Mouse (Mus musculus): ENCODE data around the gene Ifna13. TPM values are rescaled to one million over a fixed set of nuclear protein-coding genes. Genes with fewer than 3 reads are reported as not detected.

Ifna13 gene
- polyA plus RNA-seq (2014; fragmentation: Illumina TruSeq; extraction: RNeasy Lipid Tissue Mini Kit (QIAGEN cat#74804); ENCODE audit: low read depth, low replicate concordance): not detected

DNA sequence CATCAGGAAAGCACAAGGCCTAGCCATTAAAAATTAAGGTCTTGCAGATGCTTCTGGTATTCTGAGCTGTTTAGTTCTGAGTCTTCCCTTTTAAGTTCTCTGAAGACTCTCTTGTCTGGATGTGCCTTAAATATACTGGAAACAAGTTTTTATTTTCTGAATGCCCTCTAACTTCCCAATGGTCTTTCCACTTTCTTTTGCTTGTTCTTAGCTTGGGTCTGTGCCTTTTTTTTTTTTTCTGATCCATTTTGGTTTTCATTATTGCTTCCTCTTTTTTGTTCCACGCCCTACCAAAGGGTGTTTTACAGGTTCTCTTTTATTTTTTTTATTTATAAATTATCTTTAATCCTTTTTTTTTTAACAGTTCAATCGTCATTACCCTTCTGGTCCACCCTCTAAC is at the start of gene Ifna13:
TSS of gene Ifna13 (minus strand) at position 101 of the 400 bp plus-strand sequence.

DNA sequence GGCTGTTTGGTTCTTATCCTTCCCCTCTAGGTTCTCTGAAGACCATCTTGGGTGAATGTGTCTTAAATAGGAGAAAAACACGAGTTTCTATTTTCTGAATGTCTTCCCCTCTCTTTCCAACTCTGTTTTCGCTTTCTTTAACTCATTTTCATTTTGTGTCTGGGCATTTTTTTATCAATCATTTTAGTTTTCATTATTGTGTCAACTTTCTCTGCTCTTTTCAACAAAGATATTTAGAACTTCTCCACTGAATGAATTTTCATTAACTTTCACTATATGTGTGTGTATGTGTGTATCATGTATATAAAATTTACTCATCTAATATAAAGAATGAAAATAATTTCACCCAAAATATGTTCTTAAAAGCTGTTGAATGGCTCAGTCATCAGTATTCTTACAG is 47.0 kb upstream of the Ifna13 start, which contains the start of gene Ifnab:
TSS of gene Ifnab (minus strand) at position 101 of the 400 bp plus-strand sequence.

DNA sequence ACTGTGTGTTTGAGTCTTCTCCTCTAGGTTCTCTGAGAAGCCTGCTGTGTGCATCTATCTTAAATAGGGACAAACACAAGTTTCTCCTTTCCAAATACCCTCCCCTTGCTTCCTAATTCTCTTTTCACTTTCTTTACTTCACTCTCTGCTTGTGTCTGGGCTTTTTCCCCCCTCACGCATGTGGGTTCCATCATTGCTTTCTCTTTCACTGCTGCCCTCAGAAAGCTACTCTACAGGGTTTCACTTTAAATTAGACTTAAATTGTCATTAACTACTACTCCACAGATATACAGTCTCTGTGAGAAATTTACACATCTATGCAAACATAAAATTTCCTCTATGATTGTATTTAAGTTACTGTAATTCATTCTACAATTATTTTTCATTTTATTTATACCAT is 39.6 kb upstream of the Ifna13 start, which contains the start of gene Ifna2:
TSS of gene Ifna2 (minus strand) at position 101 of the 400 bp plus-strand sequence.

DNA sequence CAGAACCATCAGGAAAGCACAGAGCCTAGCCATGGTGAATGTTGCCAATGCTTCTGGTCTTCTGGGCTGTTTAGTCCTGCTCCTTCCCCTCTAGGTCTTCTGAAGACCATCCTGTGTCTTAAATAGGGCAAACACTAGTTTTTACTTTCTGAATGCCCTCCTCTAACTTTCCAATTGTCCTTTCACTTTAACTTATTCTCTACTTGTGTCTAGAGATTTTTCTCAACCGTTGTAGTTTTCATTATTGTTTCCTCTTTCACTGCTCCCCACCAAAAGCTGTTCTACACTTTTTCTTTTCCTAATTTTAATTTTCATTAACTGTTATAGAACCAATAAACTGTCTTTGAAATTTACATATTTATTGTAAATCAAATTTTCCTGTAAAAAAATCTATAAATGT is 32.6 kb upstream of the Ifna13 start, which contains the start of gene Ifna16:
TSS of gene Ifna16 (minus strand) at position 101 of the 400 bp plus-strand sequence.

DNA sequence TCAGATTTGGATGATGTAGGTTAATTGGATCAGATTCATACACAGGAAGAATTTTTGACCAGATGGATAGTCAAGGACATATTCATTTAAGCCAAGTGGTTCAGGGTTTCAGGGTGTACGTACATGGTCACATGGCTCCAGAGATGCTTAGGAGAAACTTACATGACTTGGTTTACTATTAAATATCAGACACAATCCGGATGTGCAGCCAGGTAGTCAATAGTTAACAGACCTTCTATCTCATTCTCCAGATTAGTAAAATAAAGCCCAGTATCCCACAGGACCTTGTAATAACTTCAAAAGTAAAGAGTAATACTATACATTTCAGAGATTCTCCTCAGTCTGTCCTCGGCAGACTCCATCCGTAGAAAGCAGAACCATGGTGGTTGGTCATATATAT is 9.9 kb downstream of the Ifna13 start, which contains the start of gene C87499:
TSS of gene C87499 (minus strand) at position 101 of the 400 bp plus-strand sequence.

DNA sequence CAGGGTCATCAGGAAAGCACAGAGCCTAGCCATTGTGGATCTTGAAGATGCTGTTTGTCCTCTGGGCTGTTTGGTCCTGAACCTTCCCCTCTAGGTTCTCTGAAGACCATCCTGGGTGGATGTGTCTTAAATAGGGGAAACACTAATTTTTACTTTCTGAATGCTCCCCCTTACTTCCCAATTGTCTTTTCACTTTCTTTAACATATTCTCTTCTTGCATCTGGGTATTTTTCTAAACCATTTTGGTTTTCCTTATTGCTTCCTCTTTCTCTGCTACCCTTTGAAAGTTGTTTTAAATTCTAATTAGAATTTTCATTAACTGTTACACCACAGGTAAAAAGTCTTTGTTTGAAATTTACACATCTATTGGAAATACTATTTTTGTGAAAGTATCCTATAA is 41.0 kb downstream of the Ifna13 start, which contains the start of gene Ifna12:
TSS of gene Ifna12 (minus strand) at position 101 of the 400 bp plus-strand sequence.

Other genes starting within 250 kb of the Ifna13 start
- 15.3 TPM for gene Hacd4, start 205.5 kb downstream of the Ifna13 start, polyA plus RNA-seq (2014; fragmentation: Illumina TruSeq; extraction: RNeasy Lipid Tissue Mini Kit (QIAGEN cat#74804); ENCODE audit: low read depth, low replicate concordance)
- not detected for gene Ifnb1, start 121.7 kb downstream of the Ifna13 start, polyA plus RNA-seq (2014; fragmentation: Illumina TruSeq; extraction: RNeasy Lipid Tissue Mini Kit (QIAGEN cat#74804); ENCODE audit: low read depth, low replicate concordance)
- gene Ifna15, start 86.2 kb downstream of the Ifna13 start, polyA plus RNA-seq (2014; fragmentation: Illumina TruSeq; extraction: RNeasy Lipid Tissue Mini Kit (QIAGEN cat#74804); ENCODE audit: low read depth, low replicate concordance): not detected
- gene Ifna14, start 72.7 kb downstream of the Ifna13 start, polyA plus RNA-seq (2014; fragmentation: Illumina TruSeq; extraction: RNeasy Lipid Tissue Mini Kit (QIAGEN cat#74804); ENCODE audit: low read depth, low replicate concordance): not detected
- gene Ifna9, start 52.1 kb downstream of the Ifna13 start, polyA plus RNA-seq (2014; fragmentation: Illumina TruSeq; extraction: RNeasy Lipid Tissue Mini Kit (QIAGEN cat#74804); ENCODE audit: low read depth, low replicate concordance): not detected
- not detected for gene Ifna12, start 41.1 kb downstream of the Ifna13 start, polyA plus RNA-seq (2014; fragmentation: Illumina TruSeq; extraction: RNeasy Lipid Tissue Mini Kit (QIAGEN cat#74804); ENCODE audit: low read depth, low replicate concordance)
- not detected for gene C87499, start 10.0 kb downstream of the Ifna13 start, polyA plus RNA-seq (2014; fragmentation: Illumina TruSeq; extraction: RNeasy Lipid Tissue Mini Kit (QIAGEN cat#74804); ENCODE audit: low read depth, low replicate concordance)
- gene Ifna16, start 32.5 kb upstream of the Ifna13 start, polyA plus RNA-seq (2014; fragmentation: Illumina TruSeq; extraction: RNeasy Lipid Tissue Mini Kit (QIAGEN cat#74804); ENCODE audit: low read depth, low replicate concordance): not detected
- not detected for gene Ifna2, start 39.5 kb upstream of the Ifna13 start, polyA plus RNA-seq (2014; fragmentation: Illumina TruSeq; extraction: RNeasy Lipid Tissue Mini Kit (QIAGEN cat#74804); ENCODE audit: low read depth, low replicate concordance)
- not detected for gene Ifnab, start 46.9 kb upstream of the Ifna13 start, polyA plus RNA-seq (2014; fragmentation: Illumina TruSeq; extraction: RNeasy Lipid Tissue Mini Kit (QIAGEN cat#74804); ENCODE audit: low read depth, low replicate concordance)
- not detected for gene Gm26566, start 77.3 kb upstream of the Ifna13 start, polyA plus RNA-seq (2014; fragmentation: Illumina TruSeq; extraction: RNeasy Lipid Tissue Mini Kit (QIAGEN cat#74804); ENCODE audit: low read depth, low replicate concordance)
- 192 TPM for gene Klhl9, start 78.0 kb upstream of the Ifna13 start, polyA plus RNA-seq (2014; fragmentation: Illumina TruSeq; extraction: RNeasy Lipid Tissue Mini Kit (QIAGEN cat#74804); ENCODE audit: low read depth, low replicate concordance)
- gene Gm13271, start 110.4 kb upstream of the Ifna13 start, polyA plus RNA-seq (2014; fragmentation: Illumina TruSeq; extraction: RNeasy Lipid Tissue Mini Kit (QIAGEN cat#74804); ENCODE audit: low read depth, low replicate concordance): not detected
- gene Gm13283, start 115.7 kb upstream of the Ifna13 start, polyA plus RNA-seq (2014; fragmentation: Illumina TruSeq; extraction: RNeasy Lipid Tissue Mini Kit (QIAGEN cat#74804); ENCODE audit: low read depth, low replicate concordance): not detected
- gene Gm13290, start 129.4 kb upstream of the Ifna13 start, polyA plus RNA-seq (2014; fragmentation: Illumina TruSeq; extraction: RNeasy Lipid Tissue Mini Kit (QIAGEN cat#74804); ENCODE audit: low read depth, low replicate concordance): not detected
- gene Gm13289, start 132.5 kb upstream of the Ifna13 start, polyA plus RNA-seq (2014; fragmentation: Illumina TruSeq; extraction: RNeasy Lipid Tissue Mini Kit (QIAGEN cat#74804); ENCODE audit: low read depth, low replicate concordance): not detected
- not detected for gene Gm13272, start 135.4 kb upstream of the Ifna13 start, polyA plus RNA-seq (2014; fragmentation: Illumina TruSeq; extraction: RNeasy Lipid Tissue Mini Kit (QIAGEN cat#74804); ENCODE audit: low read depth, low replicate concordance)
- not detected for gene Ifnz, start 137.7 kb upstream of the Ifna13 start, polyA plus RNA-seq (2014; fragmentation: Illumina TruSeq; extraction: RNeasy Lipid Tissue Mini Kit (QIAGEN cat#74804); ENCODE audit: low read depth, low replicate concordance)
- gene Gm13276, start 141.2 kb upstream of the Ifna13 start, polyA plus RNA-seq (2014; fragmentation: Illumina TruSeq; extraction: RNeasy Lipid Tissue Mini Kit (QIAGEN cat#74804); ENCODE audit: low read depth, low replicate concordance): not detected
- not detected for gene Gm13277, start 144.2 kb upstream of the Ifna13 start, polyA plus RNA-seq (2014; fragmentation: Illumina TruSeq; extraction: RNeasy Lipid Tissue Mini Kit (QIAGEN cat#74804); ENCODE audit: low read depth, low replicate concordance)
- gene Gm13278, start 147.1 kb upstream of the Ifna13 start, polyA plus RNA-seq (2014; fragmentation: Illumina TruSeq; extraction: RNeasy Lipid Tissue Mini Kit (QIAGEN cat#74804); ENCODE audit: low read depth, low replicate concordance): not detected
- not detected for gene Gm13275, start 150.0 kb upstream of the Ifna13 start, polyA plus RNA-seq (2014; fragmentation: Illumina TruSeq; extraction: RNeasy Lipid Tissue Mini Kit (QIAGEN cat#74804); ENCODE audit: low read depth, low replicate concordance)
- gene Gm13279, start 152.9 kb upstream of the Ifna13 start, polyA plus RNA-seq (2014; fragmentation: Illumina TruSeq; extraction: RNeasy Lipid Tissue Mini Kit (QIAGEN cat#74804); ENCODE audit: low read depth, low replicate concordance): not detected
- gene Gm13285, start 155.2 kb upstream of the Ifna13 start, polyA plus RNA-seq (2014; fragmentation: Illumina TruSeq; extraction: RNeasy Lipid Tissue Mini Kit (QIAGEN cat#74804); ENCODE audit: low read depth, low replicate concordance): not detected
- gene Gm13287, start 158.8 kb upstream of the Ifna13 start, polyA plus RNA-seq (2014; fragmentation: Illumina TruSeq; extraction: RNeasy Lipid Tissue Mini Kit (QIAGEN cat#74804); ENCODE audit: low read depth, low replicate concordance): not detected
- not detected for gene Gm13288, start 161.1 kb upstream of the Ifna13 start, polyA plus RNA-seq (2014; fragmentation: Illumina TruSeq; extraction: RNeasy Lipid Tissue Mini Kit (QIAGEN cat#74804); ENCODE audit: low read depth, low replicate concordance)
- not detected for gene Ifna7, start 171.8 kb upstream of the Ifna13 start, polyA plus RNA-seq (2014; fragmentation: Illumina TruSeq; extraction: RNeasy Lipid Tissue Mini Kit (QIAGEN cat#74804); ENCODE audit: low read depth, low replicate concordance)
- gene Ifna11, start 175.5 kb upstream of the Ifna13 start, polyA plus RNA-seq (2014; fragmentation: Illumina TruSeq; extraction: RNeasy Lipid Tissue Mini Kit (QIAGEN cat#74804); ENCODE audit: low read depth, low replicate concordance): not detected
- not detected for gene Ifna6, start 183.0 kb upstream of the Ifna13 start, polyA plus RNA-seq (2014; fragmentation: Illumina TruSeq; extraction: RNeasy Lipid Tissue Mini Kit (QIAGEN cat#74804); ENCODE audit: low read depth, low replicate concordance)
- gene Ifna5, start 191.1 kb upstream of the Ifna13 start, polyA plus RNA-seq (2014; fragmentation: Illumina TruSeq; extraction: RNeasy Lipid Tissue Mini Kit (QIAGEN cat#74804); ENCODE audit: low read depth, low replicate concordance): not detected
- not detected for gene Ifna4, start 197.4 kb upstream of the Ifna13 start, polyA plus RNA-seq (2014; fragmentation: Illumina TruSeq; extraction: RNeasy Lipid Tissue Mini Kit (QIAGEN cat#74804); ENCODE audit: low read depth, low replicate concordance)
- not detected for gene Ifna1, start 205.6 kb upstream of the Ifna13 start, polyA plus RNA-seq (2014; fragmentation: Illumina TruSeq; extraction: RNeasy Lipid Tissue Mini Kit (QIAGEN cat#74804); ENCODE audit: low read depth, low replicate concordance)
- not detected for gene Ifne, start 235.7 kb upstream of the Ifna13 start, polyA plus RNA-seq (2014; fragmentation: Illumina TruSeq; extraction: RNeasy Lipid Tissue Mini Kit (QIAGEN cat#74804); ENCODE audit: low read depth, low replicate concordance)

Data from adrenal gland, adult 10 weeks (tissue).